Mouse (Mus musculus) CH12.LX (cell line): Measurements from ENCODE around the gene Slc7a7. TPM values are rescaled to one million over a fixed set of nuclear protein-coding genes. Genes with fewer than 3 reads are reported as not detected.
A peak's percentile ranks its signal among the peaks of the same experiment; 100 is the strongest.

ENCODE experiments used
- DNase-seq: peaks from one replicate; pipeline ENCODE4 v3.0.0-alpha.2; 2013; ENCODE audit errors: extremely low read depth
- H3K27ac ChIP-seq: 2 replicates; pipeline ENCODE4 v1.5.1; 2012; ENCODE audit warnings: low read depth, mild to moderate bottlenecking, control low read depth, moderate library complexity; ENCODE audit not compliant: insufficient read depth
- H3K27me3 ChIP-seq: replicated peaks from 2 replicates; pipeline ENCODE3; 2012; ENCODE audit warnings: inconsistent platforms
- H3K36me3 ChIP-seq, 2 experiments: replicated peaks in 1 of 2; 2 replicates each; pipeline versions ENCODE3 to v1.6.1; 2012; ENCODE audit warnings: inconsistent platforms in 1 of 2, low read length in 1 of 2, mild to moderate bottlenecking in 1 of 2, mixed read lengths in 1 of 2, moderate library complexity in 1 of 2; ENCODE audit not compliant: control insufficient read depth in 1 of 2, insufficient read depth in 1 of 2
- H3K4me1 ChIP-seq, 2 experiments: 2 replicates each; pipeline ENCODE4 v1.6.1; 2012; ENCODE audit warnings: inconsistent platforms in 1 of 2, moderate library complexity in 1 of 2; ENCODE audit not compliant: insufficient read depth in 2 of 2, control insufficient read depth in 1 of 2
- H3K4me2 ChIP-seq: 2 replicates; pipeline ENCODE4 v1.6.1; 2012; ENCODE audit warnings: low read depth, mild to moderate bottlenecking, control low read depth; ENCODE audit not compliant: poor library complexity, insufficient read depth, severe bottlenecking
- H3K4me3 ChIP-seq, 3 experiments: fragments of 150-350 bp in 1 of 3; sonication (generic) in 1 of 3; replicated peaks in 1 of 3; 2 replicates each; pipeline versions ENCODE3 to v1.5.1; 2011 to 2012; ENCODE audit warnings: low read depth in 2 of 3, low read length in 2 of 3, mild to moderate bottlenecking in 2 of 3, moderate library complexity in 2 of 3, control low read depth in 1 of 3, improper control_type of control experiment in 1 of 3, inconsistent platforms in 1 of 3, mixed read lengths in 1 of 3; ENCODE audit not compliant: poor library complexity in 1 of 3
- H3K79me2 ChIP-seq: replicated peaks from 2 replicates; pipeline ENCODE4 v1.6.1; 2012; ENCODE audit warnings: mild to moderate bottlenecking, moderate library complexity; ENCODE audit not compliant: control insufficient read depth, poor library complexity, insufficient read depth, severe bottlenecking; ENCODE audit errors: extremely low read depth
- H3K9ac ChIP-seq: 2 replicates; pipeline ENCODE4 v1.6.1; 2012; ENCODE audit warnings: low read depth, mild to moderate bottlenecking, control low read depth, moderate library complexity; ENCODE audit not compliant: insufficient read depth
- H3K9me3 ChIP-seq: replicated peaks from 2 replicates; pipeline ENCODE3; 2012; ENCODE audit warnings: low read length, inconsistent platforms, mixed read lengths
- BHLHE40 ChIP-seq: IDR thresholded peaks from 2 replicates; pipeline ENCODE4 v1.6.1; 2011; ENCODE audit warnings: mild to moderate bottlenecking, low read depth, low read length, improper control_type of control experiment
- CHD1 ChIP-seq: IDR thresholded peaks from 2 replicates; pipeline ENCODE4 v1.6.1; 2012; ENCODE audit warnings: low read depth, low read length, improper control_type of control experiment, inconsistent platforms
- CHD2 ChIP-seq: IDR thresholded peaks from 2 replicates; pipeline ENCODE4 v1.6.1; 2011; ENCODE audit warnings: low read length, improper control_type of control experiment
- CTCF ChIP-seq, 2 experiments: IDR thresholded peaks in 1 of 2; conservative IDR thresholded peaks in 1 of 2; 2 replicates each; pipeline ENCODE4 v1.5.1; 2011 to 2012; ENCODE audit warnings: low read depth in 2 of 2, low read length in 2 of 2, improper control_type of control experiment in 1 of 2, inconsistent platforms in 1 of 2, mild to moderate bottlenecking in 1 of 2, moderate library complexity in 1 of 2
- E2F4 ChIP-seq: IDR thresholded peaks from 2 replicates; pipeline ENCODE4 v1.6.1; 2011; ENCODE audit warnings: low read depth, low read length, improper control_type of control experiment; ENCODE audit not compliant: insufficient replicate concordance
- ELF1 ChIP-seq: IDR thresholded peaks from 2 replicates; pipeline ENCODE4 v1.6.1; 2014; ENCODE audit warnings: low read depth, mild to moderate bottlenecking, inconsistent platforms, low read length, improper control_type of control experiment
- EP300 ChIP-seq: IDR thresholded peaks from 2 replicates; pipeline ENCODE4 v1.6.1; 2011; ENCODE audit warnings: low read length, improper control_type of control experiment
- ETS1 ChIP-seq: conservative IDR thresholded peaks from 2 replicates; pipeline ENCODE4 v1.6.1; 2012; ENCODE audit warnings: low read depth, mild to moderate bottlenecking, inconsistent platforms, low read length, improper control_type of control experiment, moderate library complexity
- GABPA ChIP-seq: IDR thresholded peaks from 2 replicates; pipeline ENCODE4 v1.6.1; 2012; ENCODE audit warnings: low read depth, low read length, improper control_type of control experiment, inconsistent platforms; ENCODE audit not compliant: insufficient replicate concordance
- HCFC1 ChIP-seq: IDR thresholded peaks from 2 replicates; pipeline ENCODE4 v1.6.1; 2012; ENCODE audit warnings: low read depth, mild to moderate bottlenecking, inconsistent platforms, low read length, improper control_type of control experiment
- IRF4 ChIP-seq: IDR thresholded peaks from 2 replicates; pipeline ENCODE4 v1.6.1; 2014; ENCODE audit warnings: low read depth, mild to moderate bottlenecking, inconsistent platforms, low read length, improper control_type of control experiment
- JUN ChIP-seq: IDR thresholded peaks from 2 replicates; pipeline ENCODE4 v1.6.1; 2011; ENCODE audit warnings: low read depth, mild to moderate bottlenecking, low read length, improper control_type of control experiment, moderate library complexity; ENCODE audit not compliant: insufficient read depth
- JUND ChIP-seq: conservative IDR thresholded peaks from 2 replicates; pipeline ENCODE4 v1.6.1; 2011; ENCODE audit warnings: low read depth, low read length, improper control_type of control experiment
- KAT2A ChIP-seq: IDR thresholded peaks from 2 replicates; pipeline ENCODE4 v1.6.1; 2012; ENCODE audit warnings: low read length, improper control_type of control experiment, inconsistent platforms; ENCODE audit not compliant: insufficient replicate concordance
- MAFK ChIP-seq: IDR thresholded peaks from 2 replicates; pipeline ENCODE4 v1.6.1; 2011; ENCODE audit warnings: low read length, improper control_type of control experiment; ENCODE audit not compliant: insufficient replicate concordance
- MAX ChIP-seq: IDR thresholded peaks from 2 replicates; pipeline ENCODE4 v1.6.1; 2011; ENCODE audit warnings: low read length, improper control_type of control experiment
- MAZ ChIP-seq: IDR thresholded peaks from 2 replicates; pipeline ENCODE4 v1.6.1; 2012; ENCODE audit warnings: low read depth, mild to moderate bottlenecking, inconsistent platforms, low read length, improper control_type of control experiment, moderate library complexity
- MEF2A ChIP-seq: IDR thresholded peaks from 2 replicates; pipeline ENCODE4 v1.6.1; 2014; ENCODE audit warnings: low read depth, mild to moderate bottlenecking, inconsistent platforms, low read length, improper control_type of control experiment, borderline replicate concordance
- MXI1 ChIP-seq: IDR thresholded peaks from 2 replicates; pipeline ENCODE4 v1.6.1; 2011; ENCODE audit warnings: mild to moderate bottlenecking, low read depth, low read length, improper control_type of control experiment
- MYC ChIP-seq: IDR thresholded peaks from 2 replicates; pipeline ENCODE4 v1.6.1; 2011; ENCODE audit warnings: low read depth, mild to moderate bottlenecking, improper control_type of control experiment, low read length
- NELFE ChIP-seq: IDR thresholded peaks from 2 replicates; pipeline ENCODE4 v1.6.1; 2011; ENCODE audit warnings: low read depth, low read length, improper control_type of control experiment
- NRF1 ChIP-seq: IDR thresholded peaks from 2 replicates; pipeline ENCODE4 v1.6.1; 2014; ENCODE audit warnings: low read depth, mild to moderate bottlenecking, inconsistent platforms, low read length, improper control_type of control experiment, moderate library complexity
- PAX5 ChIP-seq: IDR thresholded peaks from 2 replicates; pipeline ENCODE4 v1.6.1; 2012; ENCODE audit warnings: low read length, inconsistent platforms, mixed read lengths
- POLR2A ChIP-seq: IDR thresholded peaks from 2 replicates; pipeline ENCODE4 v1.6.1; 2011; ENCODE audit warnings: low read depth, mild to moderate bottlenecking, improper control_type of control experiment, low read length
- POLR2AphosphoS2 ChIP-seq: IDR thresholded peaks from 2 replicates; pipeline ENCODE4 v1.6.1; 2011; ENCODE audit warnings: low read depth, low read length, improper control_type of control experiment
- RAD21 ChIP-seq: IDR thresholded peaks from 2 replicates; pipeline ENCODE4 v1.6.1; 2011; ENCODE audit warnings: low read depth, mild to moderate bottlenecking, low read length, improper control_type of control experiment, moderate library complexity
- RCOR1 ChIP-seq: conservative IDR thresholded peaks from 2 replicates; pipeline ENCODE4 v1.6.1; 2012; ENCODE audit warnings: low read depth, mild to moderate bottlenecking, inconsistent platforms, low read length, improper control_type of control experiment
- SIN3A ChIP-seq: IDR thresholded peaks from 2 replicates; pipeline ENCODE4 v1.6.1; 2012; ENCODE audit warnings: low read length, improper control_type of control experiment, inconsistent platforms
- SMC3 ChIP-seq: IDR thresholded peaks from 2 replicates; pipeline ENCODE4 v1.6.1; 2011; ENCODE audit warnings: low read depth, low read length, improper control_type of control experiment
- TBP ChIP-seq: conservative IDR thresholded peaks from 2 replicates; pipeline ENCODE4 v1.6.1; 2011; ENCODE audit warnings: low read depth, low read length, improper control_type of control experiment
- TCF12 ChIP-seq: IDR thresholded peaks from 2 replicates; pipeline ENCODE4 v1.6.1; 2014; ENCODE audit warnings: low read depth, mild to moderate bottlenecking, inconsistent platforms, low read length, improper control_type of control experiment
- UBTF ChIP-seq: IDR thresholded peaks from 2 replicates; pipeline ENCODE4 v1.6.1; 2012; ENCODE audit warnings: low read depth, mild to moderate bottlenecking, inconsistent platforms, low read length, improper control_type of control experiment, moderate library complexity
- USF1 ChIP-seq: IDR thresholded peaks from 2 replicates; pipeline ENCODE4 v1.6.1; 2014; ENCODE audit warnings: low read depth, mild to moderate bottlenecking, inconsistent platforms, low read length, improper control_type of control experiment
- USF2 ChIP-seq: conservative IDR thresholded peaks from 2 replicates; pipeline ENCODE4 v1.6.1; 2011; ENCODE audit warnings: low read depth, low read length, improper control_type of control experiment
- ZC3H11A ChIP-seq: IDR thresholded peaks from 2 replicates; pipeline ENCODE4 v1.6.1; 2012; ENCODE audit warnings: low read depth, mild to moderate bottlenecking, inconsistent platforms, low read length, improper control_type of control experiment
- ZKSCAN1 ChIP-seq: IDR thresholded peaks from 2 replicates; pipeline ENCODE4 v1.6.1; 2012; ENCODE audit warnings: low read depth, inconsistent platforms, low read length, improper control_type of control experiment, borderline replicate concordance
- ZMIZ1 ChIP-seq: IDR thresholded peaks from 2 replicates; pipeline ENCODE4 v1.6.1; 2012; ENCODE audit warnings: low read depth, mild to moderate bottlenecking, inconsistent platforms, low read length, improper control_type of control experiment
- ZNF384 ChIP-seq: IDR thresholded peaks from 2 replicates; pipeline ENCODE4 v1.6.1; 2012; ENCODE audit warnings: low read depth, low read length, improper control_type of control experiment, inconsistent platforms
- dilution Hi-C: fragments of 300-500 bp; cut with MboI; formaldehyde crosslinking; loops from 2 replicates; pipeline ENCODE4 v1.14.3; 2020; ENCODE audit warnings: low sequenced_read_pairs; ENCODE audit not compliant: extremely low pct_unique_long_range_greater_than_20kb, extremely low pct_ligation_motif_present
- in situ Hi-C: fragments of 300-500 bp; cut with MboI; formaldehyde crosslinking; loops from 3 replicates; pipeline ENCODE4 v1.14.3; 2019; ENCODE audit warnings: low sequenced_read_pairs, low pct_ligation_motif_present, low pct_unique_long_range_greater_than_20kb, mixed read lengths
- polyA plus RNA-seq: library from polyadenylated mRNA; unstranded; fragments of >175 nt; gene quantifications from 2 replicates; pipeline ENCODE4 v1.2.1, GENCODE M21; 2012; ENCODE audit warnings: low read depth; ENCODE audit not compliant: insufficient read length
- total RNA-seq, 2 experiments: library from RNA; depleted of rRNA; stranded (reverse); fragments of 300-350 nt in 1 of 2; fragments of >200 nt in 1 of 2; gene quantifications; 2 replicates each; pipeline ENCODE4 v1.2.3; 2012 to 2014

The Slc7a7 gene
- total and polyA plus RNA-seq, 3 experiments, result 27.8 to 50.4 (median 45.4) TPM

GRCm38 (mm10) chr14:54426689-54427398, 9.3 kb upstream of the Slc7a7 start, which contains the start of gene Mrpl52:
Gene Mrpl52, plus strand, starts transcription at chr14:54426909.
- H3K4me2 ChIP-seq, result peak within 1 kb of the TSS; percentile 95
- H3K27me3 ChIP-seq, result no peaks in the 10 kb centered on the region
- peak; percentile 90 for DNase-seq
- H3K9me3 ChIP-seq, result no peaks in the 10 kb centered on the region
- peak within 1 kb of the TSS; percentile 23 for H3K27ac ChIP-seq
- dilution Hi-C loops (no loop called here), in situ Hi-C loops (no loop called here)
- peaks cover 0 to 25% of the 10 kb centered on the region in 2 experiments; a peak in 2 of 4 replicates for H3K4me1 ChIP-seq
- peak within 1 kb of the TSS; percentile 98 for H3K9ac ChIP-seq
- TF ChIP-seq CTCF (conservative IDR thresholded peaks at IDR 0.05 in 1 of 2, IDR thresholded peaks at IDR 0.05 in 1 of 2; ENCODE audit: low read depth in 2 of 2, low read length in 2 of 2) (no peak), POLR2AphosphoS2 (peak; percentile 74; the same call in 1 of the 2 replicates), PAX5 (no peak), RCOR1 (peak; percentile 51; the same call in 1 of the 2 replicates), ZNF384 (no peak; the same call in 1 of the 2 replicates), MEF2A (peak; percentile 38; the same call in 1 of the 2 replicates), MAFK (no peak), USF1 (peak; percentile 49), MAX (peak; percentile 97), MXI1 (peak; percentile 97), POLR2A (peak; percentile 90), ZKSCAN1 (no peak), MAZ (no peak), KAT2A (peak; percentile 79; the same call in 1 of the 2 replicates), USF2 (peak; percentile 18; the same call in 1 of the 2 replicates), ZC3H11A (peak; percentile 76), CHD2 (peak; percentile 71; the same call in 1 of the 2 replicates), RAD21 (no peak), JUND (0 out of 2 replicates have a peak, but pooled peaks have one; percentile 4), TCF12 (peak; percentile 96), CHD1 (peak; percentile 63; the same call in 1 of the 2 replicates), EP300 (peak; percentile 36; the same call in 1 of the 2 replicates), ELF1 (peak; percentile 93), SMC3 (no peak), ZMIZ1 (peak; percentile 76), TBP (peak; percentile 63; the same call in 1 of the 2 replicates), ETS1 (peak; percentile 82), GABPA (no peak), E2F4 (no peak), NELFE (peak; percentile 81), NRF1 (peak; percentile 76), BHLHE40 (peak; percentile 77), SIN3A (peak; percentile 99), MYC (peak; percentile 97), JUN (no peak), HCFC1 (peak; percentile 83), IRF4 (peak; percentile 92), UBTF (no peak)
- no peaks in the 10 kb centered on the region for H3K79me2 ChIP-seq
- peaks cover 13 to 29% of the 10 kb centered on the region in 2 experiments for H3K36me3 ChIP-seq
- H3K4me3 ChIP-seq, result peak within 1 kb of the TSS; percentile 78 to 86 (median 78)
